Mouse (Mus musculus) frontal cortex, postnatal 10 days (tissue): ENCODE results near the gene Tmem54.

Experiments used
- DNase-seq, 2 experiments: peaks; one replicate each; pipeline ENCODE4 v3.0.0; 2022; ENCODE audit warnings: low spot score in 2 of 2, mixed read lengths in 1 of 2

Tmem54 gene

GRCm38 (mm10) chr4:129105356-129105755 lies at the start of gene Tmem54:
TSS of gene Tmem54 (plus strand) at chr4:129105548.
- DNase-seq = no peak

- DNase-seq = no peak
Observed at GRCm38 (mm10) chr4:129055562-129055961, 49.8 kb upstream of the Tmem54 start.

DNA sequence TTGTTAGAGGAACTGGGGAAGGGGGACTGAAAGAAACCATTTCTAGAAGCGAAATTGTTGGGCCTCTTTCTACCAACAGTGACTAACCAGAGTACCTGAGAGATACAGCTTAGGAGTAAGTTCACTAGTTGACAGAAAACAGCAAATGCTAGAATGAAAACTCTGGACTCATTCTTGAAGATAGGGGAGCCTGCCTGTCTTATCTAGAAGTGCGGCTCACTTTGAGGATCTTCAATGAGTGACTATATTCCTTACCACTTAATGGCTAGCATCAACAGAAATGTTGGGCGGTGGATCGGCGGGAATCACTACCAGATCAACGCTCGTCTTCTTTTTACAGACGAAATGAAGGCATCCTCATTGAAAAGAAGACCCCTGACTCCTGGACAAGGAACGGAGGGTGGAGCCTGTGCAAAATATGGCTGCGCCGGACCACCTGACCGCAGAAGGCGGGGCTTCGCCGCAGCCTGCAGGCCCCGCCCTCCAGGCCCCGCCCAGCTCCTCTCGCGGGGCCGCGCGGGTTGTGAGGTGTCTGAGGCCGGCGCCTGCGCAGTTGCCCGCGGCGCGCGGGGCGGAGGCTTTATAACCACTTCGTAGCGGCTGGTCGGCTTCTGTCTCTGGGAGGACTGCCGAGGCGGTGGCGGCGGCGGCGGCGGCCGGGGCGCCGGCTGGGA lies 47.7 kb upstream of the Tmem54 start:
- peak; percentile 97 for DNase-seq

GRCm38 (mm10) chr4:129058207-129059092 lies 46.9 kb upstream of the Tmem54 start, which contains the start of gene Rnf19b:
TSS of gene Rnf19b (plus strand) at chr4:129058271.
- DNase-seq = peak in 1 of 2 experiments; percentile 47

- DNase-seq = no peak
Observed at GRCm38 (mm10) chr4:129059125-129059551, 46.2 kb upstream of the Tmem54 start.

DNA sequence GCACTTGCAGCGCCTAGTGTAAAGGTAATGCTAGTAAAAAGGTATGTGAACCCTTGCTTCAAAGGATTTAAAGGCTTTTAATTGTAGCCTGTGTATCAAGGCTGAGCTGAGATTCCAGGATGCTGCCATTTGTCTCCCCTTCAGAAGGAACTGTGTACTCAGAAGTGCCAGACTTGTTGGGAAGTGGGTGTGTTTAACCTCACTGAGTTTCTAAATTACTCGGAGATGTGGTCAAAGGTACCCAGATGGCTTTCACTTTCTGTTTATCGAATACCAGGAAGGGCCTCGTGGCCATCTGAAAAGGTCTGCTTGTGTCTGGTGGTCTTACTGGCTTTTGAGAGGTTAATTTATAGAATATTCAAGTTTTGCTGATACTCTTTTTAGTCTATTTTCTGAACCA lies 45.4 kb upstream of the Tmem54 start:
- no peak for DNase-seq

DNA sequence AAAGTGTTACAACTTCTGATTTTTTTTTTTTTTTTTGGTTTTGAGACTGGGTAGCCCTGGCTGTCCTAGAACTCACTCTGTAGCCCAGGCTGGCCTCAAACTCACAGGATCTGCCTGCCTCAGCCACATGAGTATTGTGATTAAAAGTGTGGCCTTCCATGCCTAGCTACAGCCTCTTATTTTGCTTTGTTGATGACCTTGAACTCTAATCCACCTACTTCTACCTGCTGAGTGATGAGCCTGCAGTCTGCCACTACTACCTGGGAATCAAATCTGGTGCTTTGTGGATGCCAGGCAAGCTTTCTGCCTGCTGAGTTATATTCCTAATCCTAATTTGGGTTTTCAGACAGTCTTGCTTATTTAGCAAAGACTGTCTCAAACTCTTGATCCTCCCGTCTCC lies 43.9 kb upstream of the Tmem54 start:
- DNase-seq = no peak

DNA sequence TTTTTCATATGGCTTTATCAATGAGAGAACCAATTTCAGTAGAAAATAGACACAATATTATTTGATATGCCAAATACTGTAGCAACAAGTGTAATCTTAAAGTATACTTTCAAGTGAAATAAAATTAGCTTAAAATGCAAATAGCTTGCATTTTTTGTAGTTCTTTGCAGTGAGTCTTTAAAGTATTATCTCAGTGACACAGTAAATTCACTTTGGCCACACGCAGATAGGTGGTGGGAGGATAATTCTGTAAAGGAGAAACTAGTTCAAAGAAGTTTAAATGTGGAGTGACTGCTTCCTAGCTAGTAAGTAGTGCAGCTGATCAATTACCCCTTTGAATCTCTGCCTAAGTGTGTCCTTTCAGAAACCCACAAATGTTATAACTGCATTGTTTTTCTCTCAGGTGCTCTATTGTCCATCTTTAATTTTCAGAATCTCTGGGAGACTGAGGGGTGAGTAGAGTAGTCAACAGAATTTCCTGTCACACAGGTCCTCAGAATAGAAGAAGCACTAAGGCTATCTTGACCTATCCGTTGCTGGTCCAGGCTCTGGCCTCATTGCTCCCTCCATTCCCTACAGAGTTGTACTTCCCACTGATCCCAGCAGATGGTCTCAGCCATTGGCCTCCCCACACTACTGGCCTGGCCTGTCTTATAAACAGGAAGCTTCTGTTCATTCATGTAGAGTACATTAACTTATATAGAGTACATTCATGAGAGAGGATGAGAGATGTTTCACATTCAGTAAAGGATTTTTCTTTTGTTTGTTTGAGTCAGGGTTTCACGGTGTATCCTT lies 42.9 kb upstream of the Tmem54 start:
- no peak for DNase-seq

GRCm38 (mm10) chr4:129065688-129066236 lies 39.6 kb upstream of the Tmem54 start:
- no peak for DNase-seq

DNA sequence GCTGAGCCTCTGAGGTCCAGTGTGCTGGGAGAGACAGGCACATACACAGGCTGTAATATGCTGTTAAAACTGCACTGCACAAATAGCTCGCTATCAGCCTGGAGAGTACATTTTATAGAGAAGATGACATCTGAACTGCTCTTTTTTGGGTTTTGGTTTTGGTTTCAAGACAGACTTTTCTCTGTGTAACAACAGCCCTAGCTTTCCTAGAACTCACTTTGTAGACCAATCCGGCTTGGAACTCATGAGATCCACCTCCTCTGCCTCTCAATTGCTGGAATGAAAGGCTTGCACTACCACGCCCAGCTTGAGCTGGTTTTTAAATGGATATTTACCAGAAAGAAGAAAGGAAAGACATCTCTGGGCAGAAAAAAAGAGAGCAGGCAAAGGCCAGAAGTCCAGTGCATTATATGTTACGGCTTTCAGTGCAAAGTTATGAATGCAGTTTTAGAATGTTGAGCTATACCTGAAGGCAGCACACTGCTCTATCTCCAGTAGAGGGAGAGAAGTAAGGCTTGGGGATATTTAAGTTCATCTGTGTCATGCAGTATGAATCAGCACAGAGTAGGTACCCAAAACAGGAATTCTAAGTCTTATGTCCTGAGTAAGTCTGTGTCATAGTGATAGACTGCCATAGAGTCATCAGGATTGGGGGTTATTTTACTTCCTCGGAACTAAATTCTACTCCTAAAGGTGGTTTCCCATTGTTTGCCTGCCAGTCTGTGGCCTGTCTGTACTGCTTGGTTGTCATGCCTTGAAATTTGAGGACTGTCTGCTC lies 37.5 kb upstream of the Tmem54 start:
- no peak for DNase-seq

GRCm38 (mm10) chr4:129068848-129069247 lies 36.5 kb upstream of the Tmem54 start:
- DNase-seq = no peak

DNA sequence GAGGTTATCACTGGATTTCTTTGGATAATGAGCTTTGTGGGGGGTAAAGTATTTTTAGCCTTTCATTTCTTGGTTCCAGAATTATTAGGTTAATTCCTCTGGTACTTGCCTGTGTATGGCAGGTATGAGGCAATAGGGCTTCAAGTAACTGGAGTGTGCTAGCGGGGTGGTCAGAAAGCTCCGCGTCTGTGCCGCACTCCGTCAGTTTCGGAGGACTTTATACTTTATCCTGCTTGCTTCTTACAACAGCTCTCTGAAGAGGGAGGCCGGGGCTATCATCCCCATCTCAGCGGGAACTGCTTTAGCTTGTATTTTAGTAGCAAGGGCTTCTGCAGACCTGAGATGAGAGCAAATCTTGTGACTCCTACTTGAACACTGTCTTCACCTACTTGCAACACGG lies 26.2 kb upstream of the Tmem54 start:
- no peak for DNase-seq

DNA sequence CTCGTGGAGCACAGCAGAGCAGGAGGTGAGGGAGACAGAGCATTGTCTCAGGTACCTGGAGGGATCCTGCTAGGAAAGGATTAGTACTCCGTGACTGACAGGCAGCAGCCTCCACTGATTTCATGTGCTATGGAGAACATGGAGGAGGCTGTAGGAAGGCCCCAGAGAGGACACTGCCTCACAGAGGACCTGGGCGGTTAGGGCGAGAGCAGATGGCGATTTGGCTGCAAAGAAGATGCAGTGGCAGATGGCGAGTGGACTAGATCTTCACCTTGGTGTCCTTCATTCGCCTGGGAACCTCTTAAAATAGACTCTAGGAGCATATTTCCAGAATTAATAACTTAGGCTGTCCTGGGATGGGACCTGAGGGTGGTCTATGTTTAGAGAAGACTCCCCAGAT lies 24.3 kb upstream of the Tmem54 start:
- no peak for DNase-seq

DNA sequence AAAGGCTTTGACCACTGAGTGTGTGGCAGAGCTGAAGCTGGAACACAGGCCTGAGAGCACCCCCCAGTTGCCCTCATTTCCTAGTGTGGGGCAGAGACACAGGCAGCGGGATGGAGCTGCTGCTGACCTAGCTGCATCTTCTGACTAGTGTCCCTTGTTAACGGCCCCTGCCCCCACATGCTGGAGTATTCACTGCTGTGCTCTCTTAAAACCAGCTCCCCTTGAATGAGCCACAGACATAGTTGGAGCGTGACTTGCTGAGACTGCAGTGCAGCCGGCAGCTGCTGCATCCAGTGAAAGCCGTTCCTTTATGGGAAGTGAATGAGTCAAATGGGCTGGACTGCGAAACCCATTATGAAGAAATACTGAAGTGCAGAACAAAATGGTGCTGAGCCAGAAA lies 23.8 kb upstream of the Tmem54 start:
- peak in 1 of 2 experiments; percentile 50 for DNase-seq

DNA sequence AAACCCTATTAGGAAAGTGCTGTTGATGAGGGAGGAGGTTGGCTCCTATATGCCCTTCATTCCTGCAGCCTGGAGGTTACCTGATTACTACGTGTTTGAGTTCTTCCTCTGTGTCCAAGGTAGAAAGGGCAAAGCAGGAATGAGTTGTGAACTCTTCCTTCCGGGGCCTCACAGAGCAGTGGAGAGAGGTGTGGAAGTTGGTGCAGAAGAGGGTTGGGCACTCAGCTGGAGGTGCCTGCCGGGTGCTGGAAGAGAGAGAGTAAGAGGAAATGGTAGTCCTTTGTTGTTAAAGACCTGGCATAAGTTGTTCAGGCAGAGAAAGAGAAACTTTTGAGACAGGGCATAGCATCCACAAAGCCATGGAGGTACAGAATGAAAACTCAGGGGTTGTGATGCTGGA lies 23.4 kb upstream of the Tmem54 start:
- DNase-seq = no peak

DNA sequence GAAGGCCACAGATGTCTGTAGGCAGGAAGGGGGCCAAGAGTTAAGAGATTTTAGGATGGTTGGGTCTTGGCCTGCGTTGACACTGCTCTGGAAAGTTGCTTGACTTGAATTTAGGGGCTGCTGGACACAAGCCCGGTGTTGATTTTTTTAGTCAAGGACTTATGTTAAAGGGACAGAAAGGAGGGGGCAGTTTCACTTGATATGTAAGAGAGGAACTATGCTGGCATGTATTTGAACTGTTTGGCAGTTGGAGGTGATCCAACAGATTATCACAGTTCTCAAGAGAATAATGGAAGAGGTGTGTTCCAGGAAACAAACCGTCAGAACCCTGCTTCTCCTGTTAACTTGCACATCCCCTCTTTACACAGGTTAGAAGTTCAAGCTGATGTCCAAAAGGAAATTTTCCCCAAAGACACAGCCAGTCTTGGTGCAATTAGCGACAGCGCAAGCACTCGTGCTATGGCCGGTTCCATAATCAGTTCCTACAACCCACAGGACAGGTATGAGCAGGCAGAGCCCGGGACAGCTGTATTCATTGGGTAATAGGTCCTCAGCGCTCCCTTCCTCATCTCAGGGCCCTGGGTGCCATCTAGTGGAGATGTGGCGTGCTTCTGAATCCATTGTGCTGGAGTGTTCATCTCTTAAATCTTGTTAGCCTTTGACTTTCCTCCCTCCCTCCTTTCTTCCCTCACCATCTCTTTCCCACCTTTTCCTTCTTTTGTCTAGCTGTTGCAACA lies 22.8 kb upstream of the Tmem54 start:
- peak in 1 of 2 experiments; percentile 55 for DNase-seq

GRCm38 (mm10) chr4:129084896-129085295 lies 20.5 kb upstream of the Tmem54 start:
- DNase-seq = no peak

GRCm38 (mm10) chr4:129086078-129086477 lies 19.3 kb upstream of the Tmem54 start:
- peak in 1 of 2 experiments; percentile 68 for DNase-seq

GRCm38 (mm10) chr4:129087850-129088249 lies 17.5 kb upstream of the Tmem54 start:
- DNase-seq = no peak

DNA sequence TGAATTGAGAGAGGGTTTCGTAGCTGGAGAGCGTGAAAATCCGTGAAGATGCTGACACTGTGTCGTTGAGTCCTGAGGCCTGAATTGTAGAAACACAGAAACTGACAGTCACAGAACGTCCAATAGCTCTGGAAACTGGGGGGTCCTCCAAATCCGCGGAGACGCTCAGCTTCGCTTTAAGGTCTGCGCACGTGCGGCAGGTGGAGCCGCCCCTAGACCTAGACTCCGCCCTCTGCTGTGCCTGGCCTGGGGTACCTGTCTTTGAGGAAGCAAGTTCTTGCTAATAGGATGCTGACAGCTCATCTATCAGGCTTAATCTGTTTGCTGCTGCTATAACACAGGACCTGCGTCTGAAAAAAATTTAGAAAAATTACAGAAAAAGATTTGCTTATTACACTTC lies 10.1 kb upstream of the Tmem54 start:
- DNase-seq = no peak
